Mouse (Mus musculus) urinary bladder, postnatal 25 days (tissue): ENCODE data around the gene Atxn1l.

ENCODE experiments used
- DNase-seq: peaks from one replicate; pipeline ENCODE4 v3.0.0; 2022; ENCODE audit warnings: low spot score

Gene Atxn1l

GRCm38 (mm10) chr8:109731012-109731411, 6.5 kb downstream of the Atxn1l start:
- DNase-seq, result no peak

- DNase-seq, result no peak
Measured at GRCm38 (mm10) chr8:109725106-109725505, 12.4 kb downstream of the Atxn1l start.

GRCm38 (mm10) chr8:109714961-109715360, 22.6 kb downstream of the Atxn1l start:
- no peak for DNase-seq

- DNase-seq, result no peak
Measured at GRCm38 (mm10) chr8:109712521-109712920, 25.0 kb downstream of the Atxn1l start.

- DNase-seq, result no peak
Measured at GRCm38 (mm10) chr8:109707921-109708320, 29.6 kb downstream of the Atxn1l start.

- DNase-seq, result peak; percentile 76
Measured at GRCm38 (mm10) chr8:109706874-109707237, 30.7 kb downstream of the Atxn1l start.

GRCm38 (mm10) chr8:109706076-109706873, 31.3 kb downstream of the Atxn1l start:
- DNase-seq, result no peak

- peak; percentile 90 for DNase-seq
Measured at GRCm38 (mm10) chr8:109705320-109706075, 32.0 kb downstream of the Atxn1l start, which contains the start of gene Zfp821. Gene Zfp821, plus strand, starts transcription at chr8:109705546.

- peak; percentile 22 for DNase-seq
Measured at GRCm38 (mm10) chr8:109704565-109705319, 32.8 kb downstream of the Atxn1l start.

GRCm38 (mm10) chr8:109698477-109698876, 39.1 kb downstream of the Atxn1l start:
- no peak for DNase-seq

GRCm38 (mm10) chr8:109697754-109698153, 39.8 kb downstream of the Atxn1l start:
- no peak for DNase-seq

GRCm38 (mm10) chr8:109694154-109694553, 43.4 kb downstream of the Atxn1l start:
- DNase-seq, result no peak

- peak; percentile 97 for DNase-seq
Measured at GRCm38 (mm10) chr8:109693146-109693900, 44.2 kb downstream of the Atxn1l start, which contains the start of gene Ist1. Gene Ist1, minus strand, starts transcription at chr8:109693260.

- DNase-seq, result no peak
Measured at GRCm38 (mm10) chr8:109692443-109693145, 44.9 kb downstream of the Atxn1l start.

- DNase-seq, result no peak
Measured at GRCm38 (mm10) chr8:109691769-109692168, 45.8 kb downstream of the Atxn1l start.

- DNase-seq, result no peak
Measured at GRCm38 (mm10) chr8:109687248-109687647, 50.3 kb downstream of the Atxn1l start.

GRCm38 (mm10) chr8:109682120-109682519, 55.4 kb downstream of the Atxn1l start:
- DNase-seq, result no peak

GRCm38 (mm10) chr8:109681535-109681934, 56.0 kb downstream of the Atxn1l start:
- DNase-seq, result no peak
